9 mouse cellular contexts compared by ENCODE assay signal in genomic region chr16:33833429-33833753, GRCm38 (mm10). TPM values are rescaled to one million over a fixed set of nuclear protein-coding genes. Genes with fewer than 3 reads are reported as not detected.
DNase-seq lines count a peak whose midpoint lies in the region; ATAC-seq lines count a peak whose summit lies in the region.
"Had no signal": no experiment of that assay in that cellular context is flagged by ENCODE, and none has a peak within 500 bp of the region (broad histone marks: within the 10 kb centered on the region; RNA-seq: fewer than 3 reads in every experiment).

No protein-coding gene starts in this region.

- H3K27ac ChIP-seq in liver, embryonic 11.5 days (ENCODE audit: low read depth, low read length), result peak overlapping the region; percentile 49; the same call in 1 of the 2 replicates
- H3K27ac ChIP-seq in forebrain, embryonic 10.5 days, result peak overlapping the region; percentile 84
- H3K27ac ChIP-seq in limb, embryonic 10.5 days, result peak overlapping the region; percentile 93
- H3K27ac ChIP-seq in neural tube, embryonic 13.5 days (replicated peaks), result peak overlapping the region; percentile 35; the same call in 1 of the 2 replicates

- no peaks in the 10 kb centered on the region for H3K9me3 ChIP-seq in liver, embryonic 11.5 days (ENCODE audit: control insufficient read depth, low read length)
- no peaks in the 10 kb centered on the region for H3K9me3 ChIP-seq in forebrain, embryonic 10.5 days
- no peaks in the 10 kb centered on the region for H3K9me3 ChIP-seq in limb, embryonic 10.5 days (replicated peaks)
- no peaks in the 10 kb centered on the region for H3K9me3 ChIP-seq in neural tube, embryonic 13.5 days

- H3K36me3 ChIP-seq in liver, embryonic 11.5 days (ENCODE audit: control insufficient read depth, insufficient read depth, low read length), result no peaks in the 10 kb centered on the region
- H3K36me3 ChIP-seq in forebrain, embryonic 10.5 days (replicated peaks), result 0 out of 2 replicates have a peak, but pooled peaks cover 2% of the 10 kb centered on the region
- peaks cover 6% of the 10 kb centered on the region for H3K36me3 ChIP-seq in limb, embryonic 10.5 days
- no peaks in the 10 kb centered on the region for H3K36me3 ChIP-seq in neural tube, embryonic 13.5 days

- H3K27me3 ChIP-seq in liver, embryonic 11.5 days (replicated peaks; ENCODE audit: control insufficient read depth, insufficient read depth, low read length), result peaks cover 48% of the 10 kb centered on the region
- H3K27me3 ChIP-seq in forebrain, embryonic 10.5 days (ENCODE audit: poor library complexity, severe bottlenecking), result peaks cover 75% of the 10 kb centered on the region
- H3K27me3 ChIP-seq in limb, embryonic 10.5 days (ENCODE audit: low read depth, poor library complexity, severe bottlenecking), result no peaks in the 10 kb centered on the region
- H3K27me3 ChIP-seq in neural tube, embryonic 13.5 days, result peaks cover 78% of the 10 kb centered on the region

- peak overlapping the region; percentile 38 for H3K4me3 ChIP-seq in liver, embryonic 11.5 days (ENCODE audit: low read depth, low read length)
- peak overlapping the region; percentile 46 for H3K4me3 ChIP-seq in forebrain, embryonic 10.5 days
- H3K4me3 ChIP-seq in limb, embryonic 10.5 days, result peak overlapping the region; percentile 49
- peak overlapping the region; percentile 19 for H3K4me3 ChIP-seq in neural tube, embryonic 13.5 days

- DNase-seq in liver, embryonic 11.5 days (ENCODE audit: low spot score), result no peak
- no peak for DNase-seq in liver
- no peak for DNase-seq in forebrain, embryonic 10.5 days (ENCODE audit: extremely low spot score, low spot score)
- no peak for DNase-seq in limb, embryonic 10.5 days (ENCODE audit: low spot score)
- DNase-seq in gastrocnemius, postnatal 10 days, result no peak
- DNase-seq: right cerebral cortex, postnatal 4 days had no signal

- H3K4me1 ChIP-seq in liver, embryonic 11.5 days (replicated peaks; ENCODE audit: control insufficient read depth, insufficient read depth, low read length), result peaks cover 21% of the 10 kb centered on the region
- peaks cover 54% of the 10 kb centered on the region for H3K4me1 ChIP-seq in forebrain, embryonic 10.5 days
- peaks cover 70% of the 10 kb centered on the region for H3K4me1 ChIP-seq in limb, embryonic 10.5 days
- H3K4me1 ChIP-seq in neural tube, embryonic 13.5 days (replicated peaks), result peaks cover 42% of the 10 kb centered on the region

- ATAC-seq in liver, embryonic 11.5 days (replicated peaks; ENCODE audit: low FRiP score), result no peak
- no peak for ATAC-seq in neural tube, embryonic 13.5 days (ENCODE audit: low read depth)
- no peak for ATAC-seq in CD4-positive, CD25-positive, alpha-beta regulatory T cell, adult 4 months
- no peak for ATAC-seq in monocyte, adult 5-6 weeks (replicated peaks; ENCODE audit: insufficient number of reproducible peaks, low FRiP score, low TSS enrichment, poor library complexity, severe bottlenecking)

- peak overlapping the region; percentile 79 for H3K4me2 ChIP-seq in liver, embryonic 11.5 days
- H3K4me2 ChIP-seq in neural tube, embryonic 13.5 days, result peak overlapping the region; percentile 54

- 8% methylated on average over 5 of the region's 5 CpGs for WGBS in liver, embryonic 11.5 days
- 8% methylated on average over 5 of the region's 5 CpGs for WGBS in forebrain, embryonic 10.5 days
- WGBS in limb, embryonic 10.5 days, result 8% methylated on average over 5 of the region's 5 CpGs
- WGBS in neural tube, embryonic 13.5 days, result 7% methylated on average over 5 of the region's 5 CpGs

- no peak overlapping the region; the same call in 1 of the 2 replicates for H3K9ac ChIP-seq in liver, embryonic 11.5 days (ENCODE audit: low read depth, low read length)
- H3K9ac ChIP-seq in neural tube, embryonic 13.5 days, result peak overlapping the region; percentile 56; the same call in 1 of the 2 replicates

RNA-seq across cellular contexts. Expression of gene Itgb5, which starts 3.9 kb away (rescaled TPM):
- polyA plus RNA-seq in liver, embryonic 11.5 days (2014; fragmentation: Nextera tagmentation; extraction: Ambion mirVana), result 24.8 and 25.0 TPM in 2 replicates
- 10.6 and 14.3 TPM in 2 replicates for polyA plus RNA-seq in forebrain, embryonic 10.5 days (2016; fragmentation: Nextera tagmentation; extraction: Ambion mirVana)
- 64.3 and 67.1 TPM in 2 replicates for polyA plus RNA-seq in limb, embryonic 10.5 days (2016; fragmentation: Nextera tagmentation; extraction: Ambion mirVana)
- polyA plus RNA-seq in neural tube, embryonic 13.5 days (2015; fragmentation: Nextera tagmentation; extraction: Ambion mirVana), result 21.1 and 23.1 TPM in 2 replicates
- 1 to 10 TPM in 1 of 2 experiments, under 1 TPM in 1; 0.47 to 1.2 TPM for polyA plus RNA-seq in CD4-positive, CD25-positive, alpha-beta regulatory T cell, adult 4 months (2017; shearing (Covaris generic))
- 77.9 to 109 TPM (median 85.1 TPM) in 3 replicates for total RNA-seq in monocyte, adult 5-6 weeks (2017)
- 10 to 100 TPM; 34.1 to 40.8 TPM for total RNA-seq in gastrocnemius, postnatal 10 days (2021)

RNA-seq across cellular contexts. Expression of gene Muc13, which starts 39.6 kb away (rescaled TPM):
- polyA plus RNA-seq in liver, embryonic 11.5 days (2014; fragmentation: Nextera tagmentation; extraction: Ambion mirVana), result 10.1 and 10.4 TPM in 2 replicates
- 0.24 and 0.38 TPM in 2 replicates for polyA plus RNA-seq in forebrain, embryonic 10.5 days (2016; fragmentation: Nextera tagmentation; extraction: Ambion mirVana)
- polyA plus RNA-seq in limb, embryonic 10.5 days (2016; fragmentation: Nextera tagmentation; extraction: Ambion mirVana), result 0.16 and 0.21 TPM in 2 replicates
- 0.22 TPM in 1 of 2 replicates, not detected in the other for polyA plus RNA-seq in neural tube, embryonic 13.5 days (2015; fragmentation: Nextera tagmentation; extraction: Ambion mirVana)
- under 1 TPM in 1 of 2 experiments, not detected in 1; 0.33 TPM for polyA plus RNA-seq in CD4-positive, CD25-positive, alpha-beta regulatory T cell, adult 4 months (2017; shearing (Covaris generic))
- 0.11 to 1.6 TPM (median 1.4 TPM) in 3 replicates for total RNA-seq in monocyte, adult 5-6 weeks (2017)
- under 1 TPM in 1 of 2 experiments, not detected in 1; 0.09 TPM for total RNA-seq in gastrocnemius, postnatal 10 days (2021)

Comparison
In these comparisons a context has a peak if more than half of its experiments do, and no peak if none do; other contexts are left out.
1. H3K27ac ChIP-seq: peak in every context shown above with its lines; median percentile 93 in limb, embryonic 10.5 days; 84 in forebrain, embryonic 10.5 days; 49 in liver, embryonic 11.5 days; 35 in neural tube, embryonic 13.5 days.